Mouse (Mus musculus) limb, embryonic 11.5 days (tissue): Measurements from ENCODE around the gene Cul4a. TPM values are rescaled to one million over a fixed set of nuclear protein-coding genes. Genes with fewer than 3 reads are reported as not detected.

ENCODE experiments used
- ATAC-seq: fragments of 200-750 bp; cut with Nextera tagmentation; 2 replicates; pipeline ENCODE4 v1.8.0; 2017; ENCODE audit warnings: low read depth; ENCODE audit not compliant: insufficient number of reproducible peaks, low FRiP score, low TSS enrichment
- DNase-seq: peaks from one replicate; pipeline ENCODE4 v3.0.0-alpha.2; 2015; ENCODE audit warnings: low spot score
- H3K27ac ChIP-seq: fragments of 300-500 bp; sonication (generic); replicated peaks from 2 replicates; pipeline ENCODE4 v1.5.1; 2014; ENCODE audit warnings: low read depth, mild to moderate bottlenecking, low read length
- H3K27me3 ChIP-seq: fragments of 300-500 bp; sonication (generic); 2 replicates; pipeline ENCODE4 v1.6.1; 2014; ENCODE audit warnings: mild to moderate bottlenecking, low read length, mixed read lengths; ENCODE audit not compliant: control insufficient read depth, insufficient read depth
- H3K36me3 ChIP-seq: fragments of 300-500 bp; sonication (generic); 2 replicates; pipeline ENCODE4 v1.6.1; 2014; ENCODE audit warnings: mild to moderate bottlenecking, low read length, moderate library complexity, mixed read lengths; ENCODE audit not compliant: control insufficient read depth, insufficient read depth
- H3K4me1 ChIP-seq: fragments of 300-500 bp; sonication (generic); 2 replicates; pipeline ENCODE4 v1.6.1; 2014; ENCODE audit warnings: low read length, mixed read lengths; ENCODE audit not compliant: control insufficient read depth, insufficient read depth
- H3K4me2 ChIP-seq: fragments of 300-500 bp; sonication (generic); 2 replicates; pipeline ENCODE4 v1.6.1; 2014; ENCODE audit warnings: low read depth, mild to moderate bottlenecking, moderate library complexity; ENCODE audit not compliant: severe bottlenecking
- H3K4me3 ChIP-seq: fragments of 300-500 bp; sonication (generic); 2 replicates; pipeline ENCODE4 v1.5.1; 2014; ENCODE audit warnings: low read depth, low read length
- H3K9ac ChIP-seq: fragments of 300-500 bp; sonication (generic); 2 replicates; pipeline ENCODE4 v1.6.1; 2014; ENCODE audit warnings: mild to moderate bottlenecking, low read length
- H3K9me3 ChIP-seq: fragments of 300-500 bp; sonication (generic); 2 replicates; pipeline ENCODE4 v1.6.1; 2016; ENCODE audit warnings: low read length; ENCODE audit not compliant: control insufficient read depth
- WGBS: fragments of 180-500 bp; shearing (Covaris S2); extraction: QIAGEN DNeasy Blood & Tissue Kit; methylation state at CpG from one replicate; pipeline ENCODE4 v1.1.7; 2014; 5-methylcytosine and 5-hydroxymethylcytosine counted together
- polyA plus RNA-seq: library from polyadenylated mRNA; unstranded; fragments of >200 nt; fragmentation: Nextera tagmentation; extraction: Ambion mirVana; gene quantifications from 2 replicates; pipeline ENCODE4 v1.2.1, GENCODE M21; 2014

The Cul4a gene
- polyA plus RNA-seq, 1 experiment from 2014 or later, result 107 TPM

DNA sequence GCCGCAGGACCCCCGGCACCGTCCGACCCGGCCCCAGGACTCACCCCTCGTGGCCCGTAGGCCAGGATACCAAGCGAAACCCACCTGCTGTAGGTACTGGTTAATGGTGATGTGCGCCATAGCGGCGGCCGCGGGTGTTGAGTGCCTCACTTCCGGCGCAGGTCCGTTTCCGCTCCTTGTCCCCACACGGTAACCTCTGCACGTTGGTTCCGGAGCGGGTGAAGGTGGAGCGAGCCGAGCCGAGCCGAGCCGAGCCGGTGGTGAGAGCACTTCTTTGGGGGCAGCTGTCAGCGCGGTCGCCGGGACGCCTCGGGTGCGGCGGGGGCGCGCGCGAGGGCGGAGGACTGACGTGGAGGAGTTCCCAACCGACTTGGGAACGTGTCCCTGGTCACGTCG, 732 bp upstream of the Cul4a start:
- peak overlapping the region; percentile 92 for H3K9ac ChIP-seq
- ATAC-seq (peak; percentile 74), DNase-seq (peak; percentile 94)
- H3K27me3 ChIP-seq, result no peaks in the 10 kb centered on the region
- under 1% methylated on average over 44 of the region's 45 CpGs for WGBS
- H3K4me1 ChIP-seq, result peaks cover 10% of the 10 kb centered on the region
- H3K4me3 ChIP-seq, result peak overlapping the region; percentile 99
- peak overlapping the region; percentile 53 for H3K27ac ChIP-seq
- peak overlapping the region; percentile 90 for H3K4me2 ChIP-seq
- no peaks in the 10 kb centered on the region for H3K9me3 ChIP-seq
- peaks cover 4% of the 10 kb centered on the region; the same call in 1 of the 2 replicates for H3K36me3 ChIP-seq

DNA sequence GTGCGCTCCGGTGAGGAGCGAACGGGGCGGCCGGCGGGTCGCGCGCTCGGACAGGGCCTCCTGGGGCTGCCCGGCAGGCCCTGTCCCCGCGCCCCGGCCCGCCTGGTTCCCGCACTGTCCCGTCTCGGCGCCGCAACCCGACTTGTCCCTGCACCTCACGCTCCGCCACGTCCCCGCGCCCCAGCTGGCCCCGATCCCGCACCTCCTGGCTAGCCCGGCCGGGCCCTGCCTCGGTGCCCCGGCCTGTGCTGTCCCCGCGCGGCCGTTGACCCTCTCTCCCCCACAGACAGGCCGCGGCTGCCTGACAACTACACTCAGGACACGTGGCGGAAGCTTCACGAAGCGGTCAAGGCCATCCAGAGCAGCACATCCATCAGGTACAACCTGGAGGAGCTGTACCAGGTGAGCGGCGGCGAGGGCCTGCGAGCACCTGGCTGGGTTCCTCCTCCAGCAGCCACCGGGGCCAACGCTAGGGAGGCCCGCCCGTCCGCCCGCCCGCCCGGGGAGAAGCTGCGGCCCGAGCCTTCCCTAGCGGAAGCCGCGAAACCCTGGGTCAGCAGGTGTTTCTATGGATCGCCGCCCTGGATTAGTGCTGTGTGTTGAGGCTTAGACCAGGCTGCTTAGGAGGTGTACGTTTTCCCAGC, 609 bp downstream of the Cul4a start:
- DNase-seq (no peak), ATAC-seq (peak; percentile 52)
- peaks cover 10% of the 10 kb centered on the region for H3K4me1 ChIP-seq
- peak overlapping the region; percentile 92 for H3K9ac ChIP-seq
- under 1% methylated on average over 63 of the region's 63 CpGs for WGBS
- H3K4me3 ChIP-seq, result peak overlapping the region; percentile 99
- peak overlapping the region; percentile 90 for H3K4me2 ChIP-seq
- H3K9me3 ChIP-seq, result no peaks in the 10 kb centered on the region
- H3K27ac ChIP-seq, result peak overlapping the region; percentile 52; the same call in 1 of the 2 replicates
- peaks cover 4% of the 10 kb centered on the region; the same call in 1 of the 2 replicates for H3K36me3 ChIP-seq
- H3K27me3 ChIP-seq, result no peaks in the 10 kb centered on the region

DNA sequence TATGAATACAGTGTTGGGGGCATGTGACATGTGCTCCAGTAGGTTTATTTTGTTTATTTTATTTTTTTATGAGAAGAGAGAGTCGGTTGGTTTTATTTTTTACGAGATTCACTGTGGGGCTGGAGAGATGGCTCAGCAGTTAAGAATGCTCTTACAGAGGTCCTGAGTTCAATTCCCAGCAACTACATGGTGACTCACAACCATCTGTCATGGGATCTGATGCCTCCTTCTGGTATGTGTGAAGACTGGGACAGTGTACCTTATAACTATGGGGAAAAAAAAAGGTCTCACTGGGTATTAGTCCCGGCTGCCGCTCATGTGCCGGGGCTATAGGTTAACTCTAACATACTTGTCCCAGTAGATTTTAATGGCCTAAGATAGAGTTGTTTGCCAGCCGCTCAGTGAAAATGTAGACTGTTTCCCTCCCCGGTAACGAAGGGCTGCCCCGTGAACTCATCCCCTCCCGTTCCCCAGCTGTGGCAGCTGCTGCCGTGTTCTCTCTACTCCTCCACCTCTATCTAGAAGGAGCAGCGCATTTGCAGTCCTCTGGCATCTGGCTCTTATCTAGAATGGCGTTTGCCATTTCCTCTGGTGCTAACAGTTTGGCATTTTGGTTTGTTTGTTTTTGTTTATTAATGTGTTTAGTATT, 2.7 kb downstream of the Cul4a start:
- H3K36me3 ChIP-seq, result peaks cover 4% of the 10 kb centered on the region; the same call in 1 of the 2 replicates
- no peak for DNase-seq
- no peak overlapping the region for H3K9ac ChIP-seq
- H3K27me3 ChIP-seq, result no peaks in the 10 kb centered on the region
- H3K4me2 ChIP-seq, result no peak overlapping the region
- H3K4me3 ChIP-seq, result no peak overlapping the region
- H3K4me1 ChIP-seq, result peaks cover 10% of the 10 kb centered on the region
- ATAC-seq, result no peak
- 85% methylated on average over 13 of the region's 13 CpGs for WGBS
- no peaks in the 10 kb centered on the region for H3K9me3 ChIP-seq
- no peak overlapping the region for H3K27ac ChIP-seq

GRCm38 (mm10) chr8:13108967-13109366, 3.5 kb downstream of the Cul4a start:
- Histone ChIP-seq H3K36me3 (peaks cover 9% of the 10 kb centered on the region; the same call in 1 of the 2 replicates), H3K4me2 (no peak overlapping the region), H3K27ac (no peak overlapping the region), H3K4me1 (peaks cover 6% of the 10 kb centered on the region), H3K27me3 (no peaks in the 10 kb centered on the region), H3K9me3 (no peaks in the 10 kb centered on the region), H3K9ac (no peak overlapping the region), H3K4me3 (no peak overlapping the region)
- 89% methylated on average over 8 of the region's 8 CpGs for WGBS
- DNase-seq, result no peak
- no peak for ATAC-seq

GRCm38 (mm10) chr8:13109416-13109960, 4.1 kb downstream of the Cul4a start:
- DNase-seq, result no peak
- Histone ChIP-seq H3K9ac (no peak overlapping the region), H3K4me1 (0 out of 2 replicates have a peak, but pooled peaks cover 3% of the 10 kb centered on the region), H3K4me3 (no peak overlapping the region), H3K27ac (no peak overlapping the region), H3K27me3 (no peaks in the 10 kb centered on the region), H3K4me2 (no peak overlapping the region), H3K36me3 (peaks cover 10% of the 10 kb centered on the region; the same call in 1 of the 2 replicates), H3K9me3 (no peaks in the 10 kb centered on the region)
- no peak for ATAC-seq
- WGBS, result 90% methylated on average over 1 of the region's 1 CpGs

DNA sequence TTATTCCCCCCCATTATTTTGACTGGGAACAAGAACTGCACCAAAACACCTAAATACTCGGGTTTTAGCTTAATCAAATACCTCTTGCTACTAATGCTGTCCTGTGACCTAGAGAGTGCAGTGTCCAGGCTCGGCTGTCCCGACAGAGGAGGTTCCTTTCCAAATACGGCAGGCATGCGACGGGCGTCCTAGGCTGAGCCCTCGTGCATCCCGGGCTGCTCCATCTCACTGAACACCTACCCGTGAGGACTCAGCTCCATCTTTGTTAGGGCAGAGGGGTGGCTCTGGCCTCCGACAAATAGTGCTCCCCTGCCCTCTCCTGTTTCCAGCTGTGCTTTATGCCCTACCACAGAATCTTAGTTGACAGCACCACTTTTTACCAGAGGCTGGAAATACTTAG, 6.5 kb downstream of the Cul4a start:
- Histone ChIP-seq H3K9me3 (no peaks in the 10 kb centered on the region), H3K9ac (no peak overlapping the region), H3K4me3 (no peak overlapping the region), H3K4me1 (no peaks in the 10 kb centered on the region), H3K27ac (no peak overlapping the region), H3K4me2 (no peak overlapping the region), H3K27me3 (no peaks in the 10 kb centered on the region), H3K36me3 (peaks cover 10% of the 10 kb centered on the region; the same call in 1 of the 2 replicates)
- DNase-seq (no peak), ATAC-seq (no peak)
- 88% methylated on average over 11 of the region's 11 CpGs for WGBS

DNA sequence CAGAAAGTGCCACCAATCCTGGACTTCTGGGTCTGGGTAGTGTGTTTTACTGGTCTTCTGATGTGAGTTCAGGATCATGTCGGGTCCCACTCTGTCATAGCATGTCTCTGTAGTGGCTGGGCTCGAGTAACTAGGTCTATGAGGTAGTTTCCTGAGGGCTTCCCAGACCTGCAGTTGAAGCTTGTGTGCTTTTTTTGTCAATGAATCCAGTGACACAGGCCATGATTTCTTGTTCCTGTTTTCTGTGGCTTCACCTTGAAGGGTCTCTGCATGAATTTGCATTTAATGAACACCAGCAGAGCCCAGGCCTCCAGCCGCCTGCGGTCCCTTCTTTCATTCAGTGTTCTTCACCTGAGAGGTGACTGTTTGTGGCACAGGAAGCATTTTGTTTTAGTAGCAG, 7.8 kb downstream of the Cul4a start:
- ATAC-seq (no peak), DNase-seq (no peak)
- H3K9ac ChIP-seq, result no peak overlapping the region
- H3K4me3 ChIP-seq, result no peak overlapping the region
- no peak overlapping the region for H3K4me2 ChIP-seq
- H3K27ac ChIP-seq, result no peak overlapping the region
- 94% methylated on average over 4 of the region's 4 CpGs for WGBS
- H3K27me3 ChIP-seq, result no peaks in the 10 kb centered on the region
- H3K9me3 ChIP-seq, result no peaks in the 10 kb centered on the region
- peaks cover 7% of the 10 kb centered on the region; the same call in 1 of the 2 replicates for H3K36me3 ChIP-seq
- no peaks in the 10 kb centered on the region for H3K4me1 ChIP-seq

- Histone ChIP-seq H3K9ac (no peak overlapping the region), H3K36me3 (peaks cover 7% of the 10 kb centered on the region; the same call in 1 of the 2 replicates), H3K27ac (no peak overlapping the region), H3K27me3 (no peaks in the 10 kb centered on the region), H3K4me3 (no peak overlapping the region), H3K4me1 (no peaks in the 10 kb centered on the region), H3K9me3 (no peaks in the 10 kb centered on the region), H3K4me2 (no peak overlapping the region)
- ATAC-seq (no peak), DNase-seq (no peak)
- WGBS, result 92% methylated on average over 2 of the region's 2 CpGs
These were observed 11.7 kb downstream of the Cul4a start for GRCm38 (mm10) chr8:13117096-13117495.
